Mouse (Mus musculus) CD4-positive helper T cell, adult 2 months (primary cell): ENCODE results near the gene Nim1k.
A peak's percentile ranks its signal among the peaks of the same experiment; 100 is the strongest.

ENCODE experiments used
- DNase-seq: peaks from one replicate; pipeline ENCODE4 v3.0.0-alpha.2; 2012; ENCODE audit warnings: low read depth, missing footprints, low spot score

Nim1k gene

GRCm38 (mm10) chr13:119755681-119756471 lies at the start of gene Nim1k:
Nim1k (minus strand) TSS chr13:119755882.
- DNase-seq, result peak; percentile 56

- DNase-seq, result no peak
These were observed 42.0 kb upstream of the Nim1k start for GRCm38 (mm10) chr13:119797656-119798055.

GRCm38 (mm10) chr13:119792791-119793404 lies 37.2 kb upstream of the Nim1k start:
- DNase-seq, result no peak

DNA sequence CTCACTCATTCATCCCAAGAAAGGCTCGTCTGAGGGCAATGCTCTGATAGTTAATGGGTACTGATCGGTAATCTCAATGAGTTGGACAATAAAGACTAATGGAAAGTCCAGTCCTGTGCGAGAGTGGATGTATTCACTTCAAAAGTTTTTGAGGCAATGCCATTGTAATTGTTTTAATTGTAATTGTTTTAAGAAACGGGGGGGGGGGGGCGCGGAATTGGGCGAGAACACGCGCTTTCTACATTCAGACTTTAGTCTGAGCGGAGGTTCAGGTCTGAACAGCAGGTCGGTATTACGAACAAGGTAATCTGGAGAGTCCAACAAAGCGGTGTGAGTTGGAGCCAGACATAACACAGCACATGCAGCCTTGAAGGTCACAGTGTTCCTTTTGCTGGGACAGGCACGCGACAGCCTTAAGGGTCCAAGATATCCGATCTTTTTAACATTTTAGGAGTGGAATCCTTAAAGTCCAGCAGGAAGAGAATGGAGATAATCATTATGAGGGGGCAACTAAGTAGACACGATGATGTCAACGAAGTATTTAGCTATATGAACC lies 36.0 kb upstream of the Nim1k start:
- DNase-seq, result no peak

DNA sequence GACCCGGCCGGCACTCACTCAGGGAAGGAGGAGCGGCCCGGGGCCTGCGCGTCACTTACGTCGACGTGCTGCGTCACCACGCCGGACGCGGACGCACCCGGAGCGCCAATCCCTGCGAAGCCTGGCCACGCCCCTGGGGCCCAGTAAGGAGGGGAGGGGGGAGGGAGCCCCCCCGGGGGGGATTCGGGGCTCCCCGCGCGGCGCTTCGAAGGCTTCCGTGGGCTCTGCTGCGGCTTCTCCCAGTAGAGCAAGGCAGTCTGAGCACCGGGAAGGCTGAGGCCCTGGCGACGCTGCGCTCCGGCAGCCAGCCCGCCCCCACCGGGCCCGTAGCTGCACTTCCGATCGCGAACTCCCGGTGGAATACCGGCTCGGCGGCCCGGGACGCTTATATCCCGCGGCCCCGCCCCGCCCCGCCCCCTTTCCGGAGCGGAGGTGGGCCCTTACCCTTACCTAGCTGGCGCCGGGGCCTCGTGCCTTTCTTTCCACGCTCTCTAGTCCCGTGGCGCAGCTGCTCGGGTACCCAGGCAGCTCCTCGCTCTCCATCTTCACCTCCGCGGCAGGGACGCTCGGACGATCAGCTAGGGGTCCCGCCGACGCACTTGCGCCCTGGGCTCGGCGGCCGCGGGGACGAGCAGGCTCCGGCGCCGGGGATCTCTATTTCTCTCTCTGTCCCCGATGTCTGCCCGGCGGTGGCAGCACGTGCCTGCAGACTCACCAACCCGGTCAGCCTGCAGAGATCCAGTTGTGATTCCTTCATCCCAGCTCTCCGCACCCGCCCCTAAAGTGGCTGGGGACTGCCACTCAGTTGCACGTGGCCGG lies 35.3 kb upstream of the Nim1k start, which contains the start of gene Zfp131:
Gene Zfp131, minus strand, starts transcription at position 129 of the 819 bp plus-strand sequence.
- peak; percentile 98 for DNase-seq

DNA sequence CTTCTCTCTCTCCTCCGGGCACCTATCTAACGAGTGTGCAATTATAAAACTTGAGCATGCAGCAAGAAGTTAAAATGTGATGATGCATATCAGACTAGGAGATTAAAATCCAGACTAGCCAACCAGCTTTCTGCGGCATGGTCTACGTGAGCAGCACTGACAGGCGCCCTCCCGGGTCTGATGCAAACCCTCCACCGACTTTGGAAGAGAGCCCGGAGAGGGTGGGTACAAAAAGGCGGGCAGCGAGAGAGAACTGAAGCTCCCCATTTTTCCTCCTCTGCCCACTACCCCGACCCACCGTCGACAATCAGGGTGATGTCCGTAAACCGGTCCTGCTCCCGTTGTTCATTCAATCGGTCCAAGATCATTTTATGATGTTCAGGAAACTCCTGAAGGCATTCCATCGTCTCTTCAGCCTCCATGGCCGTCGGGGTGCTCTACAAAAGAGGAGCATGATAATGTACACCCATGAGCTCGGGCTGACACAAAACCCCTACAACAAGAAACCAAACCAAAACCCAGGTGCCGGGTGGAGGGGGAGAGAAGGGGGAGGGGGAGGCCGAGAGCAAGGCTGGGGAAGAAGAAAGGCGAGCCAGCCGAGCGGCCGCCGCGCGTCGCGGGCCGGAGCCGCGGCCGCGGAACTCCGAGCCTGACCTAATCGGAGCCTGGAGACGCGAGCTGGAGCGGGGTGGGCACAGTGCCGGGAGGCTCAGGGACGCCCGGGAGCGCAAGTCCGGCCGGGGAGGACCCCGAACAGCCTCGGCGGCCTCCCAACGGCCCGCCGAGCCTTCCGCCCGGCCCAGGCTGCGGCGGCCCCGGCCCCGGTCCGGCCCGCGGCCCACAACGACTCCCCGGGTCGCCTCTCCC lies 34.4 kb upstream of the Nim1k start:
- peak; percentile 65 for DNase-seq

DNA sequence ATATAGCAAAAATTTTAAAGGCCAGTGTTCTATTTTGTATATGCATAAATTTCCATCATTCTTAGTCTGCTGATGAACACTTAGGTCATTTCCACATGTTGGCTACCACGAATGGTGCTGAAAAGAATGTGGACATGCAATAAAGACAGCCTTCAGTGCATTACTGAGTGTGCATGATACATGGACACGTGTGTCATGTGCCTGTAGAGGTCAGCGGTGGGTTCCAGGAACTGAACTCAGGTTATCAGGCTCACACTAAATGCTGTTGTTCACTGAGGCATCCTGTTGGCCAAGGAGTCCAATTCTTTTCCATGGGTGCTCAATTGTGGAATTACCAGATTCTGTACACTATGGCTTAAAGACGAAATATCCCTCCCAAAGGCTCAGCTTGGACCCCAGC lies 27.9 kb upstream of the Nim1k start:
- DNase-seq, result no peak

DNA sequence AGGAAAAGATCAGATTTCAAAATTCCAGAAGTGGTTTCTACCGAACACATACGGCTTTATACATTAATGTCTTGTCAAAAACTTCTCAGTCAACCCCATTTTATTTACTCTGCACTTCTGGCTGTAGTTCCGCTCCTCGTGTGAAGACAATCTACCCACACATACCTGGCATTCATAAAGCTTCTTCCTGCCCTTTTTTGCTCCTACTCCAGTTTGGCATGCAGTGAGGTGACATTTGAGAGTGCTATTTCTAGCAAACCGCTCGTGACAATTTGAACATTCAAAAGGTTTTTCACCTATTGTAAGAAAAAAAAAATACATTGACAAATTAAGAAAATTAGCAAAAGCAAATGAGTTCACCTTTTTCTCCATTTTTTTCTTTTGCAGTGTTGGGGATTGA lies 12.9 kb upstream of the Nim1k start:
- DNase-seq, result no peak

DNA sequence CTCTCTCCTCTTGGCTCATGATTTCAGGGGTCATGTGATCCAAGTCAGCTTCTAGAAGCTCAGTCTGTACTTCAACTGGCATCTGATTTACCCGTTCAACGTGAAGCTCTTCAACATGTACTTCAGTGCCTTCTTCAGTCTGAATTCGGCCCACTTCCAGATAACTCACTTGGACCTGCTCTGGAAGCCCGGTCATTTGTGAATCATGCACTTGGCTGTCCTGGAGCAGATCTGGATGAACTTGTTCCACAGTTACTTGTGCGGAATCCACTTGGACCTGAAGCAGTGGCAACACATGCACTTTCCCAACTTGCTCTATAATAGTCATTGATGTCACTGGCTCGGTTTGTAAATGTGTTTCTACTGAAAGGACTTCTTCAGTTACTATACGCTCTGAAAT lies 10.8 kb upstream of the Nim1k start:
- no peak for DNase-seq

GRCm38 (mm10) chr13:119756831-119757230 lies 1.1 kb upstream of the Nim1k start:
- no peak for DNase-seq

DNA sequence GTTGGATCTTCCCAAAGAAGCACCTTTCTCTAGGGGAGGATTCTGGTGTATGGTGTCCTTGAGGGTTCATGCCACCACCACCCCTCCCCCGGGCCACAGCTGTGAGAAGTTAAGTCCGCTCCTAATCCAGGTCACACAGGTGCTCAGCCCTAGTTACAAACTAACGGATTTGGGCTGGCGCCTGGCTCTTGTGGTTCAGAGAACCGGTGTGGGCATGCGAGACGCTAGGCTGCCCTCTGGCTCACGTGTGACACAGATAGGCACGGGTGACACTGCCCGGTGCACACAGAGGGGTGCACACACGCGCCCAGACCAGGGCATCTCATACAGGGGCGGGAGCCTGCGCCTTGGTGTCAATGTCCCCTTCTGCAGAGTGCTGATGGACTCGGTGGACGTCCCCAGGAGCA lies 538 bp downstream of the Nim1k start:
- peak; percentile 13 for DNase-seq

DNA sequence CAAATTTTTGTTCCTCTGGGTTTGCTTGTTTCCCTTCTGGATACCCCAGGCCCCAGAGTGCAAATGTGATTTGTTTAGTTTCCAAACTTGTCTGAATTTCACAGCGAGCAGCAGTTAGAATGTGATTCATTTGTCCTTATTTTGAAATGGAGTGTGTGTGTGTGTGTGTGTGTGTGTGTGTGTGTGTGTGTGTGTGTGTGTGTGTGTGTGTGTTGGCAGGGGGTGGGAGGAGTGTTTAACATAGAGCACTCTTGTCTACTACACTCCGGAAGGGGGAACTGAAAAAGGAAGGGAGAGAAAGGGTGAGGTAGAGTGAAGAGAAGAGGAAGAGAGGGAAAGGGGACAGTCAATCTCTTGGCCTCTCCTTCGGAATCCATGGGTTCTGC lies 1.1 kb downstream of the Nim1k start:
- no peak for DNase-seq

DNA sequence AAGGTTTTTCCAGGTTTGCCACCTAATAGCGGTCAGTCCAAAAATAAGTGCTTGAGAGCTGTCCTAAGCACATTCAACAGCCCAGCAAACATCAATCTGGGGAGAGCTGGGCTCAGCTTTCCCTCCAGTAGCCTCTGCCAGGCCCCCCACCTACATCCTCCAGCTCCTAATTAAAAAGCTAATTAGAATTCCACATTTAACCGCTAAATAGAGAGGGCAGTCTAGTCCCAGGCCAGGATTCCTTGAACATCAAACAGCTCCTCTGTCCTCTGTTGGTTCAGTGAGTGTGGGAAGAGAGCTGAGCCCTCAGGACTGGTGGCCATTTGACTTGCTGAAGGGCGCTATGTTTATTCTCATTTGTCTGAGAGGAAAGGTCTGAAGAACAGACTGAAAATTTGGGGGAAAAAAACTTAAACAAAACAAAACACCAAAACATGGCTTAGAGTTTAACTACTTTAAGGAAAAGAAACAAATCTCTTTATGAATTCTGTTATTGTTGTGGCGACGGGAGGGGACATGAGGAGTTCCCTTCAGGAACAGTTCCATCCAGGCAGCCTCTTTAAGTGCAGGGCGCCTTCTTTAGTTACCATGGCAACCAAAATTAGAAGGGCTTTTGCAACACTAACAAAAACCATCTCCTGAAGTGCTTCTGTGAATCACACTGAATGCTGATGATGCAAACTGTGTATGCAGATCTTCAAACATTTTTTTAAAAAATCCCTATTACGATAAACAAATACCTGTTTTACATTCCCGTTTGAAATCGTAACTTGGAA lies 1.6 kb downstream of the Nim1k start:
- no peak for DNase-seq

DNA sequence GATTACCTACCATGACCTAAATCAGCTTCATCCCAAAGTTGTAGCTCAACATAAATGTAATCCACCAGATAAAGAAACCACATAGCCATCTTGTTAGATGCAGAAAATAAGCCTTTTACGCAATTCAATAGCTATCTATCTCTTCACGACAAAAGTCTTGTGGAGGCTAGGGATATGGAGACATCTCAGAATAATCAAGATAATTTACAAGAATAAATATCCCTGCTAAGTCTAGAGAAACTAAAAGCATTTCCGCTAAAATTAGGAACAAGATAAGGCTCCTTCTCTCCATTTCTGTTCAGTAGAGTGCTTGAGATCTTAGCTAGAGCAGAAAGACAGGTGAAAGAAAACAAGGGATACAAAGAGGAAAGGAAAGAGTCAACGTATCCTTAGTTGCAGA lies 8.8 kb downstream of the Nim1k start:
- no peak for DNase-seq

DNA sequence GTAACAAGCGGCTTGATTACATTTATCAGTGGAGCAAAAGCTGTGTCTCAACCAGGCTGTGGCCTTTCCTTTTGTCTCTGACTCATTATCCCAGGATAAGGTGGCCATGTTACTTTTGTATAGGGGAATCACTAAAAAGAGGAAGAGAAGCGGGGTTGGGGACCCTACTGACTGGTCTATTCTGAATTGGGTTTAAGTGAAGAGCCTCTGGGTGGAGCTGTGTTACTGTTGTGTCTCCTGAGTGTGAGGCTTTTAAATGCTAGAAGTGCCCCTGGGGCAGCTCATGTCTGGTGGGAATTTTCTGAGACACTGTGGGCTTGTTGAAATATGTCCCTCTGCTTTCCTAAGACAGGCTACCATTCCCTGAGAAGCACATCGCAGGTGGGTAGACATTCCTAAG lies 12.2 kb downstream of the Nim1k start:
- DNase-seq, result no peak

- DNase-seq, result no peak
These were observed 12.8 kb downstream of the Nim1k start for GRCm38 (mm10) chr13:119742711-119743415.

GRCm38 (mm10) chr13:119741390-119742237 lies 14.1 kb downstream of the Nim1k start:
- DNase-seq, result no peak

DNA sequence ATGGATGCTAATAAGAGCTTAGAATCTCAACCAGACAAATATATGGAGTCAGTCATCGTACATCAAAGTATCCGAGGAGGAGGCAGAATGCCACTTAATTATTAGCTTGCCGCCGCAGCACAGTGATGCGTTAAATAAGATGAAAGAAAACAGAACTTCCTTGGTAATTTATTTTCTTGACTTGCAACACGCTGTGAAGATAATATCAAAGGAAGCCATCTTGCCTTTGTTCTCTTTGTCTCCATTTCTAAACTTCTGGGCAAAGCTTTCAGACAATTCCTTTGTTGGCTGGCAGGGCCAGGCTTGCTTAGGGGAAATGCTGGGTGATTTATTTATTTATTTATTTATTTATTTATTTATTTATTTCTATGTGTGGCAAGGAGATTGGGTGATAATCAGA lies 24.2 kb downstream of the Nim1k start:
- no peak for DNase-seq

DNA sequence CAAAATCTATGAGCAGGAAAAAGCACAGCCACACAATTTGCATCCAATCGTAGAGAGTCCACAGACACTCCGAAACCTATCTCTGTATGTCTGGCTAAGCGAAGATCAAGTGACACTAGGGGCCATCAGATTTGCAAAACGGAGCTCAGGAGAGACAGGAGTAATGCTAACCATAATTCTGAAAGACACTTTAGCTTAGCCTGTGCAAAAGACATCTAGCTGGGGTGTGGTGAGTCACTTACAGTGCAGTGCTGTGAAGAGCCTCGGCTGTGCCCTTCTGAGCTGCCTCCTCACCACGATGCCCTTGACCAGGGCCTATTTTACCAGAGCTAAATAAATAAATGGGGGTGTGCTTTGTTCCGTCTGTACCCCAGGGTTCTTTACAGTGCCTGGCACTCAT lies 26.3 kb downstream of the Nim1k start:
- DNase-seq, result no peak
